Mouse (Mus musculus) megakaryocyte-erythroid progenitor cell, adult 5 weeks (primary cell): Measurements from ENCODE around the gene Vmn1r172. TPM values are rescaled to one million over a fixed set of nuclear protein-coding genes. Genes with fewer than 3 reads are reported as not detected.

Source experiments
- polyA plus RNA-seq: library from polyadenylated mRNA; stranded (reverse); fragments of >175 nt; gene quantifications from 2 replicates; pipeline ENCODE4 v1.2.3, GENCODE M21; 2012

Gene Vmn1r172
- polyA plus RNA-seq, result not detected in 2 replicates

GRCm38 (mm10) chr7:23658016-23658415, at the start of gene Vmn1r172:
Gene Vmn1r172, plus strand, starts transcription at chr7:23658316.

DNA sequence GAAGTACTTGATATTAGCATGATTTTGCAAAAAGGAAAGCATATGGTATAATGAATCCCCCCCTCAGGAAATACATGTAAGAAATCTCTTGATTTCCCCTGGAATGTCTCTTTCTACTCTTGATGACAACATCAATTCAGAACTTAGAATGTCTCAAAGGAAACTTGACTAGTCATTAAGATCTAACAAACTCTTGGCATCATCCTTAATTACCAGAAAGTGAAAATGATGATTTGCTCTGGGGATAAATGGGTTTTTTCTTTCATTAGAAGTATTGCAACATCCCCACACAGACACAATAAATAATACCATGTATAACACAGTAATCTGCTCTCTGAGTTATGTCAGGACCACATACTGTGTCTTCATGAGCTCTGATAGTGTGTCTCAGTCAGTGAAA, 27.7 kb upstream of the Vmn1r172 start, which contains the start of gene Vmn1r171:
Gene Vmn1r171 (plus strand): TSS at position 301 of the 400 bp plus-strand sequence.

DNA sequence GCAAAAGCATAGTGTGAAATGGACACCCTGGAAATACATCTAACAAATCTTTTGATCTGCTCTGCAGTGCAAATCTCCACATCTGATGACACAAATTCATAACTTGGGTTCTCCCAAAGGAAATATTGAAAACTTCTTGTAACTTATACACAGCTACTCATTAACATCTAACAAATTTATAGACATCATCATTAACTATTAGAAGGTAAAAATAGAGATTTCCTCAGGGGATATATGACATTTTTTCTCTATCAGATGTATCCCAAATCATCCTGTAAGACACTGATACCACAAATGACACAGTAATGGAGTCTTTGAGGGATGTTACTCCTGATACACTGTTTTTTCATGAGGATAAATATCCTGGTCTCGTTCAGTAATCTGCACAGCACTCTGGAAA, 42.3 kb downstream of the Vmn1r172 start, which contains the start of gene Vmn1r173:
Gene Vmn1r173 (plus strand): TSS at position 301 of the 400 bp plus-strand sequence.

Other genes starting within 250 kb of the Vmn1r172 start
- not detected in 2 replicates for gene Vmn1r167, start 151.1 kb upstream of the Vmn1r172 start, polyA plus RNA-seq
- 0.01 TPM in 1 of 2 replicates, not detected in the other for gene Vmn1r168, start 118.6 kb upstream of the Vmn1r172 start, polyA plus RNA-seq
- gene Vmn1r169, start 82.8 kb upstream of the Vmn1r172 start, polyA plus RNA-seq, result not detected in 2 replicates
- gene Vmn1r170, start 52.1 kb upstream of the Vmn1r172 start, polyA plus RNA-seq, result not detected in 2 replicates
- gene Vmn1r171, start 27.6 kb upstream of the Vmn1r172 start, polyA plus RNA-seq, result not detected in 2 replicates
- gene Vmn1r173, start 42.4 kb downstream of the Vmn1r172 start, polyA plus RNA-seq, result not detected in 2 replicates
- gene Vmn1r174, start 94.0 kb downstream of the Vmn1r172 start, polyA plus RNA-seq, result 0.02 TPM in 1 of 2 replicates, not detected in the other
- not detected in 2 replicates for gene Vmn1r175, start 152.3 kb downstream of the Vmn1r172 start, polyA plus RNA-seq
- not detected in 2 replicates for gene Vmn1r176, start 179.1 kb downstream of the Vmn1r172 start, polyA plus RNA-seq
- gene Vmn1r177, start 208.1 kb downstream of the Vmn1r172 start, polyA plus RNA-seq, result not detected in 2 replicates
- gene Vmn1r178, start 233.7 kb downstream of the Vmn1r172 start, polyA plus RNA-seq, result not detected in 2 replicates